10 mouse cellular contexts compared by ENCODE assay signal in genomic region chr9:63146856-63147274, GRCm38 (mm10). TPM values are rescaled to one million over a fixed set of nuclear protein-coding genes. Genes with fewer than 3 reads are reported as not detected.
DNase-seq lines count a peak whose midpoint lies in the region; ATAC-seq lines count a peak whose summit lies in the region.
"Had no signal": no experiment of that assay in that cellular context is flagged by ENCODE, and none has a peak within 500 bp of the region (broad histone marks: within the 10 kb centered on the region; RNA-seq: fewer than 3 reads in every experiment).

No protein-coding gene starts in this region.

- no peaks in the 10 kb centered on the region for H3K36me3 ChIP-seq in heart, embryonic 14.5 days (ENCODE audit: control insufficient read depth, insufficient read depth, low read length)
- no peaks in the 10 kb centered on the region for H3K36me3 ChIP-seq in hindbrain, embryonic 14.5 days (replicated peaks; ENCODE audit: control insufficient read depth, insufficient read depth)
- H3K36me3 ChIP-seq in midbrain, embryonic 14.5 days (ENCODE audit: control insufficient read depth, insufficient read depth, low read length): no peaks in the 10 kb centered on the region

- DNase-seq in heart, adult 8-10 months (ENCODE audit: low spot score): no peak
- DNase-seq in embryo, embryonic 10.5 days (ENCODE audit: low spot score): peak; percentile 40
- DNase-seq in hindbrain, embryonic 14.5 days (ENCODE audit: low spot score): no peak
- DNase-seq in midbrain, embryonic 14.5 days: peak; percentile 31
- DNase-seq in urinary bladder, postnatal 10 days (ENCODE audit: low spot score): no peak
- DNase-seq in left cerebral cortex, postnatal 14 days (ENCODE audit: low spot score in 2 of 2): no peak
- no peak for DNase-seq in right cerebral cortex, postnatal 4 days

- intact Hi-C loops in left cerebral cortex, postnatal 14 days (cut with DNase I): no loop called here

- H3K9me3 ChIP-seq in heart, embryonic 14.5 days (ENCODE audit: control insufficient read depth, low read length): no peaks in the 10 kb centered on the region
- H3K9me3 ChIP-seq in hindbrain, embryonic 14.5 days (ENCODE audit: control insufficient read depth, low read length): no peaks in the 10 kb centered on the region
- no peaks in the 10 kb centered on the region for H3K9me3 ChIP-seq in midbrain, embryonic 14.5 days (ENCODE audit: control insufficient read depth, low read length)

- peak overlapping the region; percentile 56 for H3K4me2 ChIP-seq in heart, embryonic 14.5 days (ENCODE audit: low read length)
- peak overlapping the region; percentile 60 for H3K4me2 ChIP-seq in hindbrain, embryonic 14.5 days (replicated peaks)
- H3K4me2 ChIP-seq in midbrain, embryonic 14.5 days (ENCODE audit: low read length): peak overlapping the region; percentile 31

- H3K4me1 ChIP-seq in heart, embryonic 14.5 days (ENCODE audit: control insufficient read depth in 2 of 2, insufficient read depth in 2 of 2, low read length in 2 of 2): peaks cover 3 to 47% of the 10 kb centered on the region in 2 experiments; a peak in 3 of 4 replicates
- H3K4me1 ChIP-seq in hindbrain, embryonic 14.5 days (replicated peaks; ENCODE audit: control insufficient read depth, insufficient read depth, low read length): peaks cover 4% of the 10 kb centered on the region; the same call in 1 of the 2 replicates
- H3K4me1 ChIP-seq in midbrain, embryonic 14.5 days (ENCODE audit: control insufficient read depth, insufficient read depth, low read length): peaks cover 23% of the 10 kb centered on the region

- H3K9ac ChIP-seq in heart, embryonic 14.5 days (ENCODE audit: low read length): no peak overlapping the region
- H3K9ac ChIP-seq in hindbrain, embryonic 14.5 days: peak overlapping the region; percentile 68
- no peak overlapping the region for H3K9ac ChIP-seq in midbrain, embryonic 14.5 days (replicated peaks; ENCODE audit: low read length)

- no peak overlapping the region for H3K27ac ChIP-seq in heart, embryonic 14.5 days (replicated peaks in 1 of 2; ENCODE audit: control insufficient read depth in 1 of 2, insufficient read depth in 1 of 2, low read depth in 2 of 2, low read length in 2 of 2)
- peak overlapping the region; percentile 87 for H3K27ac ChIP-seq in hindbrain, embryonic 14.5 days
- H3K27ac ChIP-seq in midbrain, embryonic 14.5 days (replicated peaks; ENCODE audit: low read depth, low read length): no peak overlapping the region

- H3K4me3 ChIP-seq in heart, embryonic 14.5 days (ENCODE audit: control insufficient read depth in 1 of 2, insufficient read depth in 1 of 2, low read depth in 1 of 2, low read length in 2 of 2): peak overlapping the region; percentile 4 to 34
- H3K4me3 ChIP-seq in hindbrain, embryonic 14.5 days (replicated peaks; ENCODE audit: low read length): peak overlapping the region; percentile 47
- peak overlapping the region; percentile 21 for H3K4me3 ChIP-seq in midbrain, embryonic 14.5 days (replicated peaks; ENCODE audit: low read depth, low read length)

- under 1% methylated on average over 20 of the region's 20 CpGs for WGBS in heart, embryonic 14.5 days
- WGBS in hindbrain, embryonic 14.5 days: 1% methylated on average over 18 of the region's 20 CpGs
- under 1% methylated on average over 20 of the region's 20 CpGs for whole genome bisulfite sequencing in midbrain, embryonic 14.5 days

- peaks cover 99% of the 10 kb centered on the region for H3K27me3 ChIP-seq in heart, embryonic 14.5 days (ENCODE audit: control insufficient read depth, insufficient read depth, low read length)
- peaks cover 96% of the 10 kb centered on the region for H3K27me3 ChIP-seq in hindbrain, embryonic 14.5 days (ENCODE audit: control insufficient read depth, insufficient read depth, low read length)
- H3K27me3 ChIP-seq in midbrain, embryonic 14.5 days (ENCODE audit: control insufficient read depth, insufficient read depth, low read length): peaks cover 98% of the 10 kb centered on the region

- no peak for ATAC-seq in heart, embryonic 14.5 days (ENCODE audit: insufficient number of reproducible peaks, insufficient read depth, low FRiP score, low read depth)
- 0 out of 2 replicates have a peak, but pooled peaks have one; percentile 28 for ATAC-seq in hindbrain, embryonic 14.5 days (ENCODE audit: low FRiP score)
- ATAC-seq in midbrain, embryonic 14.5 days (ENCODE audit: low FRiP score, low TSS enrichment): no peak

RNA-seq across cellular contexts. Expression of gene Skor1, which starts 1.9 kb away (rescaled TPM):
- not detected in 2 replicates for polyA plus RNA-seq in heart, embryonic 14.5 days (2014; fragmentation: Nextera tagmentation; extraction: Ambion mirVana)
- total RNA-seq in heart, adult 8-10 months (2022): under 1 TPM in 3 of 4 experiments, not detected in 1; 0.08 to 0.20 (median 0.12) TPM
- 19.5 and 21.5 TPM in 2 replicates for polyA plus RNA-seq in hindbrain, embryonic 14.5 days (2014; fragmentation: Nextera tagmentation; extraction: Ambion mirVana)
- polyA plus RNA-seq in midbrain, embryonic 14.5 days (2014; fragmentation: Nextera tagmentation; extraction: Ambion mirVana): 5.0 TPM in 2 replicates
- under 1 TPM; 0.15 TPM for total RNA-seq in left cerebral cortex, postnatal 14 days (2021)
- total RNA-seq: MEL had no signal
- polyA plus RNA-seq: large intestine, adult 2 months had no signal

Comparison
In these comparisons a context has a peak if more than half of its experiments do, and no peak if none do; other contexts are left out.
1. DNase-seq: peak in embryo, embryonic 10.5 days (single experiment) and midbrain, embryonic 14.5 days (single experiment); none in heart, adult 8-10 months (single experiment), hindbrain, embryonic 14.5 days (single experiment), urinary bladder, postnatal 10 days (single experiment), left cerebral cortex, postnatal 14 days (0 of 2) and right cerebral cortex, postnatal 4 days (single experiment).
2. Peak in every context shown above with its lines, with median percentiles within 50 percentile points of each other: H3K4me2 ChIP-seq and H3K4me3 ChIP-seq.